ENCODE assay signal across 8 mouse cellular contexts in the genomic region with DNA sequence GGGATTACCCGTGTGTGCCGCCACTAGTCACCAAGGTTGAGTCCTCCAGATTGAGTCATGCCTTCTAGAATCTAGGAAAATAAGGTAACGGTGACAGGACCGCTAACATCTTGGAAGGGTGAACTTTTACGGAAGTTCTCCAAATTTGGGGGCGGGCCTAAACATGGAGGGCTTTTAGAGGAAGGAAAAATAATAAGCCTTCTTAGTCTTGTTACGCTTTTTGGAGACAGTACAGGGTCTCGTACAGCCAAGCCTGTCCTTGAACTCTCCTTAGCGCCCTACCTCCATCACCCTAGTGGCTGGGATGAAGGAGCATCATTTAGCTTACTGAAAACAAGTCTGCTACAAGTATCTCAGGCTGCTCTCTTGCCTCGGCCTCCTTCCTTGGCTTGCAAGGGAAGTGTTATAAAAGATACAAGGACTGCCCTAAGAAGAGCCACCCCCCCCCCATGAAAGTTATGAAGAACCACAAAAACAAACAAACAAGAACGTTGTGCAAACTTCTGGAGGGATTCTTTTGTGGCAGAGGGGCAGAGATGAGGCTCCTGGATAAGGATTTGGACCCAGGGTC. TPM values are rescaled to one million over a fixed set of nuclear protein-coding genes. Genes with fewer than 3 reads are reported as not detected.
A peak's percentile ranks its signal among the peaks of the same experiment; 100 is the strongest.
DNase-seq lines count a peak whose midpoint lies in the region; ATAC-seq lines count a peak whose summit lies in the region.

No protein-coding gene starts in this region.

- ATAC-seq in heart, embryonic 14.5 days (ENCODE audit: insufficient number of reproducible peaks, insufficient read depth, low FRiP score, low read depth), result no peak

- no peaks in the 10 kb centered on the region for H3K27me3 ChIP-seq in heart, embryonic 14.5 days (ENCODE audit: control insufficient read depth, insufficient read depth, low read length)

- DNase-seq in heart, postnatal 36 days, result no peak
- peak; percentile 39 for DNase-seq in NIH3T3 (ENCODE audit: low read depth)
- DNase-seq in heart, postnatal 10 days, result peak; percentile 27 to 38
- DNase-seq in lung, postnatal 36 days, result peak; percentile 52
- no peak for DNase-seq in cerebellum, adult 18-20 months
- no peak for DNase-seq in ovary, postnatal 10 days (ENCODE audit: low spot score)
- no peak for DNase-seq in left cerebral cortex, postnatal 14 days (ENCODE audit: low spot score in 2 of 2)

- H3K4me2 ChIP-seq in heart, embryonic 14.5 days (ENCODE audit: low read length), result peak overlapping the region; percentile 88

- peak overlapping the region in 1 of 2 experiments; percentile 61; a peak in 2 of 4 replicates for H3K27ac ChIP-seq in heart, embryonic 14.5 days (replicated peaks in 1 of 2; ENCODE audit: control insufficient read depth in 1 of 2, insufficient read depth in 1 of 2, low read depth in 2 of 2, low read length in 2 of 2)

- WGBS in heart, embryonic 14.5 days, result 9% methylated on average over 11 of the region's 11 CpGs

- H3K9ac ChIP-seq in heart, embryonic 14.5 days (ENCODE audit: low read length), result peak overlapping the region; percentile 86

- peaks cover 16% of the 10 kb centered on the region; the same call in 1 of the 2 replicates for H3K36me3 ChIP-seq in heart, embryonic 14.5 days (ENCODE audit: control insufficient read depth, insufficient read depth, low read length)

- intact Hi-C loops in heart, postnatal 36 days (cut with DNase I), result no loop called here
- intact Hi-C loops in heart, postnatal 10 days (cut with DNase I), result no loop called here
- intact Hi-C loops in left cerebral cortex, postnatal 14 days (cut with DNase I), result no loop called here

- H3K4me3 ChIP-seq in heart, embryonic 14.5 days (ENCODE audit: control insufficient read depth in 1 of 2, insufficient read depth in 1 of 2, low read depth in 1 of 2, low read length in 2 of 2), result peak overlapping the region; percentile 61 to 64

- no peaks in the 10 kb centered on the region for H3K9me3 ChIP-seq in heart, embryonic 14.5 days (ENCODE audit: control insufficient read depth, low read length)

- H3K4me1 ChIP-seq in heart, embryonic 14.5 days (ENCODE audit: control insufficient read depth in 2 of 2, insufficient read depth in 2 of 2, low read length in 2 of 2), result peaks cover 21 to 36% of the 10 kb centered on the region in 2 experiments

RNA-seq across cellular contexts. Expression of gene Slc1a5, which starts 1.5 kb away (rescaled TPM):
- 27.7 and 30.3 TPM in 2 replicates for polyA plus RNA-seq in heart, embryonic 14.5 days (2014; fragmentation: Nextera tagmentation; extraction: Ambion mirVana)
- 10 to 100 TPM; 21.3 to 22.8 TPM for total RNA-seq in heart, postnatal 36 days (2021)
- 10 to 100 TPM; 22.6 to 28.7 TPM for total RNA-seq in heart, postnatal 10 days (2021)
- 1 to 10 TPM; 3.8 to 5.7 TPM for total RNA-seq in left cerebral cortex, postnatal 14 days (2021)

RNA-seq across cellular contexts. Expression of gene Strn4, which starts 33.0 kb away (rescaled TPM):
- polyA plus RNA-seq in heart, embryonic 14.5 days (2014; fragmentation: Nextera tagmentation; extraction: Ambion mirVana), result 90.9 and 91.4 TPM in 2 replicates
- total RNA-seq in heart, postnatal 36 days (2021), result 10 to 100 TPM; 54.1 to 61.3 TPM
- 10 to 100 TPM; 80.1 to 81.2 TPM for total RNA-seq in heart, postnatal 10 days (2021)
- 100 to 1,000 TPM; 333 to 347 TPM for total RNA-seq in left cerebral cortex, postnatal 14 days (2021)

RNA-seq across cellular contexts. Expression of gene Fkrp, which starts 33.9 kb away (rescaled TPM):
- 30.3 and 30.9 TPM in 2 replicates for polyA plus RNA-seq in heart, embryonic 14.5 days (2014; fragmentation: Nextera tagmentation; extraction: Ambion mirVana)
- total RNA-seq in heart, postnatal 36 days (2021), result 10 to 100 TPM; 47.2 to 49.1 TPM
- 10 to 100 TPM; 45.5 to 48.1 TPM for total RNA-seq in heart, postnatal 10 days (2021)
- 10 to 100 TPM; 50.3 to 57.2 TPM for total RNA-seq in left cerebral cortex, postnatal 14 days (2021)

RNA-seq across cellular contexts. Expression of gene Ap2s1, which starts 44.4 kb away (rescaled TPM):
- 237 and 256 TPM in 2 replicates for polyA plus RNA-seq in heart, embryonic 14.5 days (2014; fragmentation: Nextera tagmentation; extraction: Ambion mirVana)
- total RNA-seq in heart, postnatal 36 days (2021), result 10 to 100 TPM; 80.0 to 81.8 TPM
- 100 to 1,000 TPM; 118 TPM for total RNA-seq in heart, postnatal 10 days (2021)
- total RNA-seq in left cerebral cortex, postnatal 14 days (2021), result 100 to 1,000 TPM; 349 to 363 TPM

Comparison
In these comparisons a context has a peak if more than half of its experiments do, and no peak if none do; other contexts are left out.
1. DNase-seq: peak in NIH3T3 (single experiment), heart, postnatal 10 days (2 of 2) and lung, postnatal 36 days (single experiment); none in heart, postnatal 36 days (0 of 2), cerebellum, adult 18-20 months (0 of 2), ovary, postnatal 10 days (single experiment) and left cerebral cortex, postnatal 14 days (0 of 2).
2. RNA of gene Strn4, which starts 33.0 kb away (total RNA-seq): 333 to 347 TPM in left cerebral cortex, postnatal 14 days; 80.1 to 81.2 TPM in heart, postnatal 10 days and 54.1 to 61.3 TPM in heart, postnatal 36 days; every median in the first group is over 4 times any median in the second.